Mouse (Mus musculus) embryonic fibroblast, embryonic 13.5 days (primary cell): ENCODE data around the gene Dock9.

Experiments
- CTCF ChIP-seq: IDR thresholded peaks from 2 replicates; pipeline ENCODE4 v1.5.1; 2011; ENCODE audit warnings: mild to moderate bottlenecking, control low read depth, low read length, moderate library complexity, borderline replicate concordance; ENCODE audit not compliant: insufficient read depth
- POLR2A ChIP-seq: IDR thresholded peaks from 2 replicates; pipeline ENCODE4 v1.6.1; 2011; ENCODE audit warnings: low read depth, mild to moderate bottlenecking, control low read depth, low read length, moderate library complexity

- TF ChIP-seq POLR2A (no peak), CTCF (no peak)
These were observed 140.7 kb downstream of the Dock9 start for GRCm38 (mm10) chr14:121656912-121657311.
